Mouse (Mus musculus): ENCODE measurements around the gene Nav2. TPM values are rescaled to one million over a fixed set of nuclear protein-coding genes. Genes with fewer than 3 reads are reported as not detected.

Nav2 gene
- polyA plus RNA-seq, 1 experiment: 10.1 TPM

DNA sequence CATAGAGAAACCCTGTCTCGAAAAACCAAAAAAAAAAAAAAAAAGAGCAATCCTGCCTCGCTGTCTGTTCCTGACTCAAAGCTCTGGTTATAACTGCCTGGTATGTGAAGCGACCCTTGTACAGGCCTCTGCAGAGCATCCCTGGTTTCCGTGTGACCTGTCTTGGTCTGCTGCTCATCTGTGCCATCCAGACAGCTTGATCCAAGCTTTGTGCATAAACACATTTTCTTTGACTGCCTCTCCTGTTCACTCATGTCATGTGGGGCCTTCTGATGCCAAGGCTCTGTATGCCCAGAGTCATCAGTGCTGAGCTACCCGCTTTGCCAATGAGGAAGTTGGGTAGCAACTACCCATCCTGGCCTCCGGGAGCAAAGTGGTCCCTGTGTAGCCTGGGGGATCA, 591.1 kb downstream of the Nav2 start:
- H3K4me1 ChIP-seq (ENCODE audit: control insufficient read depth, insufficient read depth, insufficient read length, low read length): no peaks in the 10 kb centered on the region
- no peak overlapping the region for H3K4me3 ChIP-seq (ENCODE audit: insufficient read depth, low read depth, low read length)
- H3K27ac ChIP-seq (replicated peaks; ENCODE audit: low read depth, low read length): no peak overlapping the region

- H3K4me3 ChIP-seq (ENCODE audit: insufficient read depth, low read depth, low read length): no peak overlapping the region
- no peak overlapping the region for H3K27ac ChIP-seq (replicated peaks; ENCODE audit: low read depth, low read length)
- H3K4me1 ChIP-seq (ENCODE audit: control insufficient read depth, insufficient read depth, insufficient read length, low read length): no peaks in the 10 kb centered on the region
Measured at GRCm38 (mm10) chr7:49500916-49501315, 592.4 kb downstream of the Nav2 start.

DNA sequence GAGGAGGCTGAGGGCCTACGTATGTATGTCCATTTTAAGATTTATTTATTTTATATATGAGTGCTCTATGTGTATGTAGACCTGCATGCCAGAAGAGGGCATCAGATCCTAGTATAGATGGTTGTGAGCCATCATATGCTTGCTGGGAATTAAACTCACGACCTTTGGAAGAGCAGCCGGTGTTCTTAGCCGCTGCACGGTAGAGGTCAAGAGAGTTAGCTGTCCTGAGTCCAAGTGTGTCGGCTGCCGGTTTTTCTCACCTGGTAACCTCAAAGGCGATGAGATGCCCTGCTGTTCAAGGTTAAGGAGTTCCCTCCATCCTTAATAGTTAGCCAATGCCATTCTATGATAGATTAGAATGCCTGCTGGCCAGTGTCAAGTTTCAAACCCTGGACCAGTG, 594.9 kb downstream of the Nav2 start:
- no peak overlapping the region for H3K27ac ChIP-seq (replicated peaks; ENCODE audit: low read depth, low read length)
- H3K4me1 ChIP-seq (ENCODE audit: control insufficient read depth, insufficient read depth, insufficient read length, low read length): peaks cover 2% of the 10 kb centered on the region; the same call in 1 of the 2 replicates
- H3K4me3 ChIP-seq (ENCODE audit: insufficient read depth, low read depth, low read length): no peak overlapping the region

DNA sequence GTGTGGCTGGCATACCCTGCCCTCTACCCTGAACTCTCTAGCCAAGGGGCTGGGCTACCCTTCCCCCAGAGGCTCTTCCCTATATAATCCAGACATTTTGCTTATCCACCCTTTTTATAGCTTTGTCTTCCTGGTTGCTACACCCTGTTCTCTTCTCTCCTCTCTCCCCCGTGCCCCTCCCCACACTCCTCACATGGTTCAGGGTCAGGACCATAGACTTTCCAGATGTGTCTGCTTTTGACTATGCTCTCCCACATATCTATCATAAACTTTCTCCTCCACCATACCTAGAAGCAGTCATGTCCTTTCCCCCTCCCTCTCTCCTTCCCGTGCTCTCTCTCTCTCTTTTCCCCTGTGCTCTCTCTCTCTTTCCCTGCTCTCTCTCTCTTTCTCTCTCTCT, 595.4 kb downstream of the Nav2 start:
- H3K4me1 ChIP-seq (ENCODE audit: control insufficient read depth, insufficient read depth, insufficient read length, low read length): peaks cover 7% of the 10 kb centered on the region
- no peak overlapping the region for H3K4me3 ChIP-seq (ENCODE audit: insufficient read depth, low read depth, low read length)
- no peak overlapping the region for H3K27ac ChIP-seq (replicated peaks; ENCODE audit: low read depth, low read length)

GRCm38 (mm10) chr7:49504297-49504696, 595.8 kb downstream of the Nav2 start:
- Histone ChIP-seq H3K4me3 (ENCODE audit: insufficient read depth, low read depth, low read length) (no peak overlapping the region), H3K4me1 (ENCODE audit: control insufficient read depth, insufficient read depth, insufficient read length, low read length) (peaks cover 7% of the 10 kb centered on the region), H3K27ac (replicated peaks; ENCODE audit: low read depth, low read length) (no peak overlapping the region)

GRCm38 (mm10) chr7:49505024-49505423, 596.5 kb downstream of the Nav2 start:
- Histone ChIP-seq H3K4me3 (ENCODE audit: insufficient read depth, low read depth, low read length) (no peak overlapping the region), H3K4me1 (ENCODE audit: control insufficient read depth, insufficient read depth, insufficient read length, low read length) (peaks cover 7% of the 10 kb centered on the region), H3K27ac (replicated peaks; ENCODE audit: low read depth, low read length) (no peak overlapping the region)

DNA sequence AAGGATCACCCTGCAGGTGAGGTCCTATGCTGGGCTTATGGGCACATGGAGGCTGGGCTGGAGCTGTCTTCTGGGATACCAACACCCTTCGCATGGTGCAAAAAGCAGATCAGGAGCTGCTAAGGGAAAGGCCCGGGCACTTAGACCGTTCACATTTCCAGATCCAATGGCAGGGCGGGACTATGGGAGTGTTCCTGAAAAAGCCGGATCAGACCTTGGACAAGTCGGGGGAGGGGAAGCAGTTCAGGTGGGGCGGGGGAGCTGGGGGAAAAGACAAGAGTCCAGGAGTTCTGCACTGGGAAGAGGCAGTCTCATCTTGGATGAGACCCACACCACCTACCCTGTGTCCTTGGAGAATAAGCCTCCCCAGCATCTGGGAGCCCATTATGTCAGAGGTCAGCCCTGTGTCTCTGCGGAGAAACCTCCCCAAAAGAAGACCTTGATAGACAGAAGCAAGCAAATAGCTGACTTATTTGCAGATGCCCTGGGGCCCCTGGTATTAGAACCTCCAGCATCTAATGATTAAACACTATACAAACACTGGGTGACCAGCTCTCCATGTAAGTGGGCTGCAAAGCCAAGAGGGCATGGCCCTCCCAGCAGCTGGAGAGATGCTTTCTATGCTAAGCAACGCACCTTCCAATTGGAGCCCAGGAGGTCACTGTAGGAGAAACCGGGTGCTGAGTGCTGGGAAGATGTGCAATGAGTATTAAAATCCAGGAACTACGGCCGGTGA, 597.7 kb downstream of the Nav2 start:
- H3K27ac ChIP-seq (replicated peaks; ENCODE audit: low read depth, low read length): no peak overlapping the region
- no peak overlapping the region for H3K4me3 ChIP-seq (ENCODE audit: insufficient read depth, low read depth, low read length)
- peaks cover 7% of the 10 kb centered on the region for H3K4me1 ChIP-seq (ENCODE audit: control insufficient read depth, insufficient read depth, insufficient read length, low read length)

DNA sequence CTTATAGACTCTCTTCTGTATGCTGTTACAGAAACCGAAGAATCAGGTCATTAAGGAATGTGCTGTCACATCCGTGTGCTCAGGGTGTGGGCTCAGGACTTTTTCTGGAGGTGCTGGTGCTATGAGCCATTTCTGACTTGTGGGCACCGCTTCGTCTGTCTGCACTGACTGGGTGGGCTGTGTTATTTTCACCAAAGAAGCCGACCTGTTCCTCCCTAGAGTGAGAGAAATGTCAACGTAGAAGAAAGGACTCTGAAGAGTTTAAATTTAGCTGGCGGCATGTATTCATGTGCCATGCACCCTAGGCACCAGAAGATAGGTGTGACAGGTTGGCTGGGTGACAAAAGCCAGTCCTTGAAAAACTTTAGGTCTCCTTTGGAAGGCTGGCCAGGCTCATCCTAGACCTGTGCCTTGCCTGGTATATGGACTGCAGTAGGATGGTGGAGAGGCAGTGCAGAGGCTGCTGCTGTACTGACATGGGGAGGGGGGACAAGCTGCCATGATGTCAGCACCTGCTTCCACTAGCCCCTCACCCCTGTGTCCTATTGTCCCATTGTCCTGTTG, 599.5 kb downstream of the Nav2 start:
- Histone ChIP-seq H3K27ac (replicated peaks; ENCODE audit: low read depth, low read length) (no peak overlapping the region), H3K4me3 (ENCODE audit: insufficient read depth, low read depth, low read length) (no peak overlapping the region), H3K4me1 (ENCODE audit: control insufficient read depth, insufficient read depth, insufficient read length, low read length) (peaks cover 7% of the 10 kb centered on the region)

DNA sequence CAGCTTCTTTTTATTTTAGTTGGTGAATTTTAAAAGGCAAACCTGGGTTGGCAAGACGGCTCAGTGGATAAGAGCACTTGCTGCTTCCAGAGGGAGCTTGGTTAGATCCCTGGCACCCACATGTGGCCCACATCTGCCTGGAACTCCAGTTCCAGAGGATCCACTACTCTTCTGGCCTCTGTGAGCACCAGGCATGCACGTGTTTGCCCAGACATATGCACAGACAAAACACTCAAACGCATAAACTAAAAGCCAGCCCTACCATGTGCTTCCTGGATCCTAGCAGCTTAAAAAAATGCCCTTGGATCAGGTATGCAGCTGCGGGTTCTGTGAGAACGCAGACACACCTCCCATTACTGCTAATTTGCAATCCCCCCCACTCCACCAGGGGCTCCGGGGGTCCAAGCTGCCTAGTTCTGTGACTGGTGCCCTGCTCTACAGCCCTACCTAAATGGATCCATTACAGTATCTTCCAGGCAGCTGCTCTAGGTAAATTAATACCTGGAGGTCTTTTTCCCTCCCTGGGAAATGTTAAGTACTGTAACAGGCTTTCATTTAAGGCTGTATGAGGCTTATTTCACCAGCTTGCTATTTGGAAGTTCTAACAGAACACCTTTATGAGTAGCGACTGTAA, 603.4 kb downstream of the Nav2 start:
- H3K4me1 ChIP-seq (ENCODE audit: control insufficient read depth, insufficient read depth, insufficient read length, low read length): peaks cover 7% of the 10 kb centered on the region
- no peak overlapping the region for H3K27ac ChIP-seq (replicated peaks; ENCODE audit: low read depth, low read length)
- H3K4me3 ChIP-seq (ENCODE audit: insufficient read depth, low read depth, low read length): no peak overlapping the region

DNA sequence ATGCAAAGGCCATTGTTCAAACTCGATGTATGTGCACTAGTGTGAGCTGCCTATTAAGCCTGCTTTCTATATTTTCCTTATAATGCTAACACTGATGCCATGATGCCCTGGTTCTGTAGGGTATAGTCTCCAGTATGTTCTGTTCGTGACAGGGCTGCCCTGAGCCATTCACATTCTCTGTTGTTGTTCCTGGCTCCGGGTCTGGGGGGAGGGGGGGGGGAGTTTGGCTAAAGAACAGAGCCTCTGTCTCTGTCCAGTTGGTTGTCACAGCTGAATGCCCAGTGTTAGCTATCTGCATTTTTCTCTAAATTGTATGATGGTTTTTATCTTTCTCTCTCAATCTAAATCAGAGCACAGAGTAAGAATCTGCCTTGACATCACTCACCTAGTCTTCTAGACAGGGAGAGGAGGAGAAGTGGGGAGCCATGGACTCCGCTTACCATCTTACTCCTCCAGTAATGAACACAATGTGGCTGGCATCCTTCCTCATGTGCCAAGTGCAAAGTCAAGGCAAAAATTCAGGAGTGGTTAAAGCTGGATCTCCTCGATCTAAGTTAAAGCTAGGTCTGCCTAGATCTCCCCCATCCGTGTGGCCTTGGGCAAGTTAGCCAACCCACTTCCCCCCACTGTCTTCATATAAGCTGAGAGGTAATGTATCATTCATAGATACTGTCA, 605.4 kb downstream of the Nav2 start:
- H3K27ac ChIP-seq (replicated peaks; ENCODE audit: low read depth, low read length): no peak overlapping the region
- H3K4me3 ChIP-seq (ENCODE audit: insufficient read depth, low read depth, low read length): no peak overlapping the region
- H3K4me1 ChIP-seq (ENCODE audit: control insufficient read depth, insufficient read depth, insufficient read length, low read length): no peaks in the 10 kb centered on the region; the same call in 1 of the 2 replicates

DNA sequence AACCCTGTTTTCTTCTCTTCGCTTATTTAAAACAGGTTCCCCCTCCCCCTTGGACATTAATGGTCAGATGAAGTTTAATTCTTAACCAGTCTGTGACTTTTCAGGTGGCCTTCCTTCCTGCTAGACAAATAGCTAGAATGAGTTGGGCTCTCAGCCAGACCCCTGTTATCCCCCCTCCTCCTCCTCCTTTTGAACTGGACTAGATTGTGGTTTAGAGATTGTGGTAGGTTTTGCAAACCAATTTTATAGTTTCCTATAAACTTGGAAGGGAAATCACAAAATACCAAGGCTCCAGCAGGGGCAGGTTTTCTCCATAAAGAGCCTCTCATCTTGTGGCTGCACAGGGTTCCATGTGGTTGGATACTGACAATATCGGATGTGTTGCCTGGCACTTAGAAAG, 606.5 kb downstream of the Nav2 start:
- Histone ChIP-seq H3K4me3 (ENCODE audit: insufficient read depth, low read depth, low read length) (no peak overlapping the region), H3K4me1 (ENCODE audit: control insufficient read depth, insufficient read depth, insufficient read length, low read length) (no peaks in the 10 kb centered on the region), H3K27ac (replicated peaks; ENCODE audit: low read depth, low read length) (no peak overlapping the region)

DNA sequence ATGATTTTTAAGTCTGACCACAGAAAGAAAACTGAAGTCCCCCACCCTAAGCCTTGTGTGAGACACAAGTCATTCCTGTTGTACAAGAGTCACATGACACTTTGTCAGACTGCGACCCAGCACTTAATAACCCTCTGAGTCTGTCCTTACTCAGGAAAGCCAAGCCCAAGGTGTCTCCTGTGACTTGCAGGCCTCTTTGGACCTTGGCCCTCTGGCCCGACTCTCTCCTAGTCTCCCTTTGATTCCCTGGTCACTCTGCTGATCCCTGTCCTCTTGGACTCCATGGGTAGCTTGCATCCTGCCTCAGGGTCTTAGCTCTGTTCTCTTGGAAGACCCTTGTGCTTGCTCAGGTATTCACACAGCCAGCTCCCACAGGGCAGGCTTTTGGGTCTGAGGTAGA, 612.0 kb downstream of the Nav2 start:
- Histone ChIP-seq H3K27ac (replicated peaks; ENCODE audit: low read depth, low read length) (no peak overlapping the region), H3K4me1 (ENCODE audit: control insufficient read depth, insufficient read depth, insufficient read length, low read length) (peaks cover 12% of the 10 kb centered on the region), H3K4me3 (ENCODE audit: insufficient read depth, low read depth, low read length) (no peak overlapping the region)

- Histone ChIP-seq H3K4me3 (ENCODE audit: insufficient read depth, low read depth, low read length) (no peak overlapping the region), H3K27ac (replicated peaks; ENCODE audit: low read depth, low read length) (no peak overlapping the region), H3K4me1 (ENCODE audit: control insufficient read depth, insufficient read depth, insufficient read length, low read length) (peaks cover 12% of the 10 kb centered on the region)
Measured at GRCm38 (mm10) chr7:49521349-49521748, 612.8 kb downstream of the Nav2 start.

- Histone ChIP-seq H3K4me1 (ENCODE audit: control insufficient read depth, insufficient read depth, insufficient read length, low read length) (peaks cover 12% of the 10 kb centered on the region), H3K27ac (replicated peaks; ENCODE audit: low read depth, low read length) (no peak overlapping the region), H3K4me3 (ENCODE audit: insufficient read depth, low read depth, low read length) (no peak overlapping the region)
Measured at GRCm38 (mm10) chr7:49521976-49522375, 613.5 kb downstream of the Nav2 start.

DNA sequence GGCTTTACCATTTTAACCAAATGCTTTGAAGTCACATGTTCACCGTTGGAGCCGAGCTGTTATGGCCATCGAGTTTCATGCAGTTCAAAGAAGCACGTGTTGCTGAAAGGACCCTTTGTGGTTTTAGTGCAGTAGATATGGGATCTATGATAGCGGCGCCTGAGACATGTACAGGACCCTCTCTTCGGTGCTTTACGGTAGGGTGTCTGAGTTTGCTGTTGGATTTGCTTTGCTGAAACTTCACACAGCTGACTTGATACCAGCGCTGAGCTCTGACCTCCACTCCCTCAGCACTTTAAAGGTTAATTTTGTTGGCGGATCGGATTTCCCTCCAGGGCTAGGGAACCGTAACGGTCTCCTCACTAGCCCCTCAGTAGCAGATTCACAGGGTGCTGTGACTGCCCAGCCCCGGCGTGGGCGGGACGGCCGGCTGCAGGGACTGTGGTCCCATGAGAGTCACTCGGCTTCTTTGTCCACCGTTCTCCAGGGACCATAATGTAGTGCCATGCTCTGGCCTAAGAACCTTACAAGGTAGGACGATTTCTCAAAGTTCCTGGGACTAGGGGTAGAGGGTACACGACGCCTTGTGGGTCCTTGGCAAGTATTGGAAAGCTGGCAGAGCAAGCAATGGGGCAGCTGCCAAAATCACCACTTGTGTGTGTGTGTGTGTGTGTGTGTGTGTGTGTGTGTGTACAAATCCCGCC, 614.0 kb downstream of the Nav2 start:
- Histone ChIP-seq H3K27ac (replicated peaks; ENCODE audit: low read depth, low read length) (no peak overlapping the region), H3K4me3 (ENCODE audit: insufficient read depth, low read depth, low read length) (peak overlapping the region; percentile 43)

More for the DNA sequence above, 614.0 kb downstream of the Nav2 start:
- peaks cover 15% of the 10 kb centered on the region for H3K4me1 ChIP-seq (ENCODE audit: control insufficient read depth, insufficient read depth, insufficient read length, low read length)
